Mouse (Mus musculus) bone marrow macrophage, adult 2 months (primary cell): Measurements from ENCODE around the gene Sec14l4.

Experiments used
- CTCF ChIP-seq: IDR thresholded peaks from 2 replicates; pipeline ENCODE4 v1.5.1; 2012; ENCODE audit warnings: low read depth, mild to moderate bottlenecking, low read length, moderate library complexity
- POLR2A ChIP-seq: IDR thresholded peaks from 2 replicates; pipeline ENCODE4 v1.6.1; 2012; ENCODE audit warnings: mild to moderate bottlenecking, low read depth, low read length, borderline replicate concordance

GRCm38 (mm10) chr11:3993132-3993531 lies 38.1 kb upstream of the Sec14l4 start:
- TF ChIP-seq CTCF (no peak), POLR2A (no peak)
